In genomic region chr5:30867712-30868111, GRCm38 (mm10) we compare ENCODE assay signal across 8 mouse cellular contexts. TPM values are rescaled to one million over a fixed set of nuclear protein-coding genes. Genes with fewer than 3 reads are reported as not detected.
A peak's percentile ranks its signal among the peaks of the same experiment; 100 is the strongest.
DNase-seq lines count a peak whose midpoint lies in the region; ATAC-seq and TF ChIP-seq lines count a peak whose summit lies in the region.

Tmem214 (plus strand) TSS chr5:30868012.

- no peak for ATAC-seq in intestine, embryonic 15.5 days
- no peak for ATAC-seq in megakaryocyte-erythroid progenitor cell, adult 5-6 weeks (replicated peaks; ENCODE audit: low FRiP score, low TSS enrichment, poor library complexity, severe bottlenecking)

- H3K27ac ChIP-seq in heart, adult 2 months: peak within 1 kb of the TSS; percentile 91
- H3K27ac ChIP-seq in intestine, embryonic 15.5 days: no peak within 1 kb of the TSS

- DNase-seq in heart, adult 2 months: no peak
- no peak for DNase-seq in heart, adult 11 months
- no peak for DNase-seq in adrenal gland, adult 8-10 months
- DNase-seq in gastrocnemius, postnatal 14 days: no peak
- no peak for DNase-seq in urinary bladder, postnatal 36 days (ENCODE audit: low spot score in 2 of 2)
- DNase-seq in yolk sac, embryonic 10.5 days (ENCODE audit: low spot score): no peak

- H3K27me3 ChIP-seq in heart, adult 2 months (ENCODE audit: control insufficient read depth, insufficient read depth, low read length): no peaks in the 10 kb centered on the region
- H3K27me3 ChIP-seq in intestine, embryonic 15.5 days (replicated peaks): no peaks in the 10 kb centered on the region

- H3K4me2 ChIP-seq in intestine, embryonic 15.5 days (replicated peaks): peak within 1 kb of the TSS; percentile 71

- no peak within 1 kb of the TSS for H3K9ac ChIP-seq in heart, adult 2 months (ENCODE audit: low read depth, low read length)
- no peak within 1 kb of the TSS for H3K9ac ChIP-seq in intestine, embryonic 15.5 days

- no peak within 1 kb of the TSS for H3K4me3 ChIP-seq in heart, adult 2 months
- no peak within 1 kb of the TSS for H3K4me3 ChIP-seq in intestine, embryonic 15.5 days (replicated peaks)

- no peak for TF ChIP-seq CTCF in heart, adult 2 months (IDR thresholded peaks at IDR 0.05)

- TF ChIP-seq EP300 in heart, adult 2 months (IDR thresholded peaks at IDR 0.05; ENCODE audit: insufficient read depth, low read depth, low read length): no peak

- H3K9me3 ChIP-seq in intestine, embryonic 15.5 days: no peaks in the 10 kb centered on the region

- TF ChIP-seq POLR2A in heart, adult 2 months (IDR thresholded peaks at IDR 0.05; ENCODE audit: insufficient read depth, low read depth, low read length): no peak

- H3K36me3 ChIP-seq in heart, adult 2 months (ENCODE audit: control insufficient read depth, insufficient read depth, low read length): peaks cover 4% of the 10 kb centered on the region; the same call in 1 of the 2 replicates
- peaks cover 13% of the 10 kb centered on the region; the same call in 1 of the 2 replicates for H3K36me3 ChIP-seq in intestine, embryonic 15.5 days

- intact Hi-C loops in heart, adult 2 months (cut with DNase I): loop anchor here (2.0 to 5.0 kb wide), 4 partner anchors 39 to 60 kb away; partner anchors contain the start of gene Ost4
- intact Hi-C loops in gastrocnemius, postnatal 14 days (cut with DNase I; ENCODE audit: low total_unique reads): no loop called here

- H3K4me1 ChIP-seq in heart, adult 2 months (ENCODE audit: control insufficient read depth, insufficient read depth, low read length): peaks cover 3% of the 10 kb centered on the region
- peaks cover 12% of the 10 kb centered on the region for H3K4me1 ChIP-seq in intestine, embryonic 15.5 days (replicated peaks)

- 96% methylated on average over 3 of the region's 3 CpGs for WGBS in heart, adult 2 months
- WGBS in intestine, embryonic 15.5 days: 93% methylated on average over 3 of the region's 3 CpGs

- no peaks in the 10 kb centered on the region for H3K79me2 ChIP-seq in heart, adult 2 months (replicated peaks; ENCODE audit: control insufficient read depth, insufficient read depth, low read length)

RNA-seq across cellular contexts. Expression of gene Tmem214, which starts in this region (rescaled TPM):
- 10 to 100 TPM; 34.7 to 37.5 TPM for total RNA-seq in heart, adult 2 months (2021)
- polyA plus RNA-seq in heart, adult 2 months (2012; rRNA removed): 55.3 and 55.7 TPM in 2 replicates
- total RNA-seq in adrenal gland, adult 8-10 months (2022): 10 to 100 TPM; 55.5 to 66.8 (median 59.6) TPM
- total RNA-seq in gastrocnemius, postnatal 14 days (2021): 10 to 100 TPM; 33.5 to 37.4 TPM
- polyA plus RNA-seq in intestine, embryonic 15.5 days (2015; fragmentation: Nextera tagmentation; extraction: Ambion mirVana): 72.3 and 76.3 TPM in 2 replicates
- 24.2 and 42.1 TPM in 2 replicates for total RNA-seq in megakaryocyte-erythroid progenitor cell, adult 5-6 weeks (2014; fragmentation: Nextera tagmentation)
- 14.1 and 18.1 TPM in 2 replicates for total RNA-seq in megakaryocyte-erythroid progenitor cell, adult 5-6 weeks (2017)
